Mouse (Mus musculus) ovary, postnatal 14 days (tissue): ENCODE data around the gene Ctcfl.

Experiments
- DNase-seq: peaks from one replicate; pipeline ENCODE4 v3.0.0; 2022; ENCODE audit warnings: low spot score

The Ctcfl gene

GRCm38 (mm10) chr2:173048041-173048745 lies 71.1 kb downstream of the Ctcfl start:
- no peak for DNase-seq

- no peak for DNase-seq
Observed at GRCm38 (mm10) chr2:173047471-173047870, 71.9 kb downstream of the Ctcfl start.

GRCm38 (mm10) chr2:173046582-173047297 lies 72.6 kb downstream of the Ctcfl start:
- DNase-seq = no peak

- no peak for DNase-seq
Observed at GRCm38 (mm10) chr2:173044198-173044970, 74.9 kb downstream of the Ctcfl start.
